Mouse (Mus musculus) kidney, adult 2 months (tissue): ENCODE data around the gene Ext2.

Experiments
- CTCF ChIP-seq: fragments of 200-500 bp; conservative IDR thresholded peaks from 2 replicates; pipeline ENCODE4 v1.5.1; 2011; ENCODE audit warnings: low read depth, mild to moderate bottlenecking, control low read depth, low read length, moderate library complexity, mixed read lengths; ENCODE audit not compliant: insufficient read depth, insufficient read length
- POLR2A ChIP-seq: fragments of 200-500 bp; IDR thresholded peaks from one replicate; pipeline ENCODE4 v1.6.1; 2011; ENCODE audit warnings: low read depth, low read length, control low read depth

DNA sequence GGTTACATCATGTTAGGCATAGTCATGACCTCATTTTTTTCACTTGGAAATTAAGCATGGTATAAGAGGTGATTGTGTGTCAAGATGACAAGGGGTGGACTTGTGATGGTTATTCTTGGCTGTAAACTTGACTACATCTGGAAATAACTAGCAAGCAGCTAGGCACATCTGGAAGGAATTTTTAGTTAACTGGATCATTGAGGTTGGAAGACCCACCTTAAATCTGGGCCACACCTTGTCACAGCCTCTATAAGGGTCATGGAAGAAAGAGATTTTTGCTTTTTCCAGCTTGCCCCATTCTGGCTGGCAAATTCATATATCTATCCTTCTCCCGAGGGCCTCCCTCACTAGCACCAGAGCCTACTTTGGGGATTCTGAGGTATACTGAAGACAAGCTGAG, 28.9 kb upstream of the Ext2 start:
- TF ChIP-seq CTCF (no peak), POLR2A (no peak)
